Mouse (Mus musculus) myocyte (in vitro differentiated cells): ENCODE results near the gene Hebp2.

Source experiments
- E2F4 ChIP-seq: IDR thresholded peaks from one replicate; pipeline ENCODE4 v1.6.1; 2011; ENCODE audit warnings: mild to moderate bottlenecking, control low read depth, moderate library complexity; ENCODE audit not compliant: insufficient read depth
- MAX ChIP-seq: IDR thresholded peaks from one replicate; pipeline ENCODE4 v1.6.1; 2011; ENCODE audit warnings: low read depth, mild to moderate bottlenecking, control low read depth
- POLR2A ChIP-seq: IDR thresholded peaks from one replicate; pipeline ENCODE4 v1.6.1; 2011; ENCODE audit warnings: low read depth, mild to moderate bottlenecking, control low read depth, moderate library complexity; ENCODE audit not compliant: insufficient read length
- SRF ChIP-seq: IDR thresholded peaks from one replicate; pipeline ENCODE4 v1.6.1; 2011; ENCODE audit warnings: low read depth; ENCODE audit not compliant: control insufficient read depth, insufficient read length

- no peak for TF ChIP-seq MAX
- TF ChIP-seq E2F4, result no peak
- TF ChIP-seq SRF, result no peak
- no peak for TF ChIP-seq POLR2A
Observed at GRCm38 (mm10) chr10:18545813-18546235, at the start of gene Hebp2.
